Mouse (Mus musculus) kidney, postnatal 0 days (tissue): ENCODE data around the gene Krcc1. TPM values are rescaled to one million over a fixed set of nuclear protein-coding genes. Genes with fewer than 3 reads are reported as not detected.

Experiments used
- ATAC-seq: fragments of 200-750 bp; cut with Nextera tagmentation; replicated peaks from 2 replicates; pipeline ENCODE4 v1.8.0; 2017; ENCODE audit warnings: low read depth, moderate number of reproducible peaks, moderate TSS enrichment, moderate library complexity; ENCODE audit not compliant: low FRiP score
- DNase-seq: peaks from one replicate; pipeline ENCODE4 v3.0.0-alpha.2; 2016; ENCODE audit warnings: low spot score
- H3K27ac ChIP-seq: fragments of 300-500 bp; sonication (generic); 2 replicates; pipeline ENCODE4 v1.5.1; 2014; ENCODE audit warnings: mild to moderate bottlenecking
- H3K27me3 ChIP-seq: fragments of 300-500 bp; sonication (generic); 2 replicates; pipeline ENCODE4 v1.6.1; 2014; ENCODE audit warnings: low read length, mixed read lengths; ENCODE audit not compliant: insufficient read depth
- H3K36me3 ChIP-seq: fragments of 300-500 bp; sonication (generic); 2 replicates; pipeline ENCODE4 v1.6.1; 2014; ENCODE audit warnings: low read length, mixed read lengths; ENCODE audit not compliant: insufficient read depth
- H3K4me1 ChIP-seq: fragments of 300-500 bp; sonication (generic); replicated peaks from 2 replicates; pipeline ENCODE4 v1.6.1; 2014; ENCODE audit warnings: antibody characterized with exemption, low read length, mixed read lengths; ENCODE audit not compliant: insufficient read depth
- H3K4me2 ChIP-seq: fragments of 300-500 bp; sonication (generic); 2 replicates; pipeline ENCODE4 v1.6.1; 2014; ENCODE audit warnings: mild to moderate bottlenecking, low read length, moderate library complexity, mixed read lengths
- H3K4me3 ChIP-seq: fragments of 300-500 bp; sonication (generic); replicated peaks from 2 replicates; pipeline ENCODE4 v1.5.1; 2014; ENCODE audit warnings: low read depth, low read length
- H3K9ac ChIP-seq: fragments of 300-500 bp; sonication (generic); 2 replicates; pipeline ENCODE4 v1.6.1; 2014; ENCODE audit warnings: low read depth, low read length
- H3K9me3 ChIP-seq: fragments of 300-500 bp; sonication (generic); replicated peaks from 2 replicates; pipeline ENCODE4 v1.6.1; 2016; ENCODE audit warnings: low read length, inconsistent platforms, mixed read lengths
- CTCF ChIP-seq: IDR thresholded peaks from 2 replicates; pipeline ENCODE4 v1.5.1; 2016; ENCODE audit warnings: antibody characterized with exemption, low read depth, mild to moderate bottlenecking, moderate library complexity
- WGBS: fragments of 180-500 bp; shearing (Covaris S2); extraction: QIAGEN DNeasy Blood & Tissue Kit; methylation state at CpG from one replicate; pipeline ENCODE4 v1.1.7; 2014; 5-methylcytosine and 5-hydroxymethylcytosine counted together
- polyA plus RNA-seq: library from polyadenylated mRNA; unstranded; fragments of >200 nt; fragmentation: Nextera tagmentation; extraction: Ambion mirVana; gene quantifications from 2 replicates; pipeline ENCODE4 v1.2.1, GENCODE M21; 2015

Gene Krcc1
- polyA plus RNA-seq, 1 experiment from 2014 or later, result 93.1 TPM

DNA sequence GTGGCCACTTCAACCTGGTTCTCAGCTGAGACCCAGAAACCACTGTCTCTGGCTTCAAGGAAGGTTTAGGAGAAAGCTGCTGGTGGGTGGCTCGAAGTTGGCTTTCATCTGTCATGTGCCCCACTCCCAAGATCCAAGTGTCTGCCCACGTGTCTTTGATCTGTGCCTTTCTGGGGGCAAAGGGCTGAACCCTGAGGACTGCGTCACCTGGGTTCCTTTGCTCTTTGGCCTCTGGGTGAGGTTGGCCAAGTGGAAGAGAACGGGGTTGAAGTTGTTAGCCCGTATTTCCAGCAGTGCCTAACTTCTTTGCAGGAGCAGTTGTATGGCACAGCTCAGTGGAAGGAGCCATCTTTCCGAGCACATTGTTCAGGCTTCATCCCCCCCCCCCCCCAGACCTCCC lies 35.0 kb upstream of the Krcc1 start:
- H3K4me1 ChIP-seq, result no peaks in the 10 kb centered on the region
- no peak overlapping the region for H3K27ac ChIP-seq

DNA sequence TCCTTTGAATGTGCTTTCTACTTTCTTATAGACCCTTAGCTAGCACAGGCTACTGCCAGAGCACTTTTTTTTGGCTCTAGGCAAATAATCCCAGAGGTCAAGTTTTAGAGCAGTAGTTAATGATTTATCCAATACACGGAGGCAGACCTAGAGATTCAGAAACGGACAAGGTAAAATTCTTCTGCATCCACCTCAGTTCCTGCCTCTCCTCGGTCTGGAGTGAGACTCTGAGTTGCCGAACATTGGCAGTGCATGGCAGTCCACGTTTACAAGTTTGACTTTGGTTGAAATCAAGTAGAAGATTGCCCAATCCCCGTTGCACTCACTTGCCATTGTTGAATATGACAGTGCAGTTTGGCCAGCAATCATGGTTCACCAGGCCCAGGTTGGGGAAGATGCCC lies 34.4 kb upstream of the Krcc1 start:
- Histone ChIP-seq H3K36me3 (no peaks in the 10 kb centered on the region), H3K4me3 (no peak overlapping the region), H3K4me1 (no peaks in the 10 kb centered on the region), H3K4me2 (no peak overlapping the region), H3K9ac (no peak overlapping the region), H3K9me3 (no peaks in the 10 kb centered on the region), H3K27ac (no peak overlapping the region), H3K27me3 (no peaks in the 10 kb centered on the region)
- WGBS, result 57% methylated on average over 6 of the region's 6 CpGs
- DNase-seq (no peak), ATAC-seq (no peak)
- TF ChIP-seq CTCF, result no peak

More for the DNA sequence above, 35.0 kb upstream of the Krcc1 start:
- TF ChIP-seq CTCF, result no peak
- no peak for DNase-seq
- H3K9ac ChIP-seq, result no peak overlapping the region
- no peak overlapping the region for H3K4me3 ChIP-seq
- no peak; the same call in 1 of the 2 replicates for ATAC-seq
- H3K27me3 ChIP-seq, result no peaks in the 10 kb centered on the region
- 73% methylated on average over 6 of the region's 6 CpGs for WGBS
- no peak overlapping the region for H3K4me2 ChIP-seq
- H3K9me3 ChIP-seq, result no peaks in the 10 kb centered on the region
- no peaks in the 10 kb centered on the region for H3K36me3 ChIP-seq

DNA sequence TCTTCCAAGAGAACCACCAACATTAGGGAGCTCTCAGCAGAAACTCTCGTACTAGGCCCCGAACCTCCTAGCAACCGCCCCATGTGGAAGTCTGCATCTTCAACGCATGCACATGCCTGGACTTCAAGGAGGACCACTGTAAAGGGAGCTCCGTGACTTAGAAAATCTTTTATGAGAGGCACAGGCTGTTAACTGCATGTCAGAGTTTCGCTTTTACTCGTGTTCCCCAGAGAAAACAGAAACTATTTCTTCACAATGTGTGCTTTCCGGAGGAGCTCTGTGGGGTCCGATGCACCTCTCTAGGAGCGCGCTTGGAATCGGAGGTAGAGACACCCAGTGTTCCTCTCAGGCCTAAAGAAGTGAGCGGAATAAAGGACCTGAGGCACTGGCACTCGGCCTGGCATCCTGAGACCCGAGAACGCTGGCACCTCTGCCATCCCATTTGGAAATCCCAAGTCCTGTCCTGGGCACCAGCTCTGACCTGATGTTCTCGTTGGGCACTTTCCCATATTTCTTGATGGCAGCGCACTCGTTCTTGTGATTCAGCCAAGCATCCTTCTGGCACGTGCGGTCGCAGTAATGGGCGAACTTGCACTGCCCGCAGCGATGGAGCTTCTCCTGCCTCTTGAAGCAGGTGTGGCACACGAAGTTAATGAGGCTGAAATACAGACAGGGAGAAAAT lies 32.3 kb upstream of the Krcc1 start:
- H3K27me3 ChIP-seq, result no peaks in the 10 kb centered on the region
- TF ChIP-seq CTCF, result no peak
- H3K4me2 ChIP-seq, result no peak overlapping the region
- no peak overlapping the region for H3K9ac ChIP-seq
- WGBS, result 74% methylated on average over 26 of the region's 26 CpGs
- H3K4me1 ChIP-seq, result no peaks in the 10 kb centered on the region
- DNase-seq (no peak), ATAC-seq (no peak)
- H3K4me3 ChIP-seq, result no peak overlapping the region
- H3K27ac ChIP-seq, result no peak overlapping the region
- H3K9me3 ChIP-seq, result no peaks in the 10 kb centered on the region
- no peaks in the 10 kb centered on the region for H3K36me3 ChIP-seq

DNA sequence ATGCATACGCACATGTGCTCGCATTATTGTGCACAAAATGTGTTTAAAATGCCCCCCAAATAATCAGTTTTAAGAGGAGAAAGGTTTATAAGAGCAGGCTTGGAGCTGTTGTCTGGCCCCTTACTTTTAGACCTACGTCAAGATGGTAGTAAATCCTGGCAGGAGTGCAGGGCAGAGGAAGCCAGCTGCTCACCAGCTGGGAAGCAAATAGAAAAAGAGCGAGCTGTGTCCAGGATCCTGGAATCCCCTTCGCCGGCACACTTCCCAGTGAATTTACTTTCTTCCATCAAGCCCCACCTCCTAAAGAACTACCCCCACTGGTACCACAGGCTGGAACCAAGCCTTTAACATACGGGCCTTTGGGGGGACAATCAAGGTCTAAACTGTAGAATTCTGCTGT lies 30.6 kb upstream of the Krcc1 start:
- DNase-seq (peak; percentile 4), ATAC-seq (no peak)
- H3K27me3 ChIP-seq, result no peaks in the 10 kb centered on the region
- no peaks in the 10 kb centered on the region for H3K36me3 ChIP-seq
- H3K4me1 ChIP-seq, result no peaks in the 10 kb centered on the region
- WGBS, result 70% methylated on average over 7 of the region's 7 CpGs
- no peak overlapping the region for H3K4me2 ChIP-seq
- TF ChIP-seq CTCF, result no peak
- no peak overlapping the region for H3K4me3 ChIP-seq
- H3K9me3 ChIP-seq, result no peaks in the 10 kb centered on the region
- H3K9ac ChIP-seq, result no peak overlapping the region
- H3K27ac ChIP-seq, result no peak overlapping the region

DNA sequence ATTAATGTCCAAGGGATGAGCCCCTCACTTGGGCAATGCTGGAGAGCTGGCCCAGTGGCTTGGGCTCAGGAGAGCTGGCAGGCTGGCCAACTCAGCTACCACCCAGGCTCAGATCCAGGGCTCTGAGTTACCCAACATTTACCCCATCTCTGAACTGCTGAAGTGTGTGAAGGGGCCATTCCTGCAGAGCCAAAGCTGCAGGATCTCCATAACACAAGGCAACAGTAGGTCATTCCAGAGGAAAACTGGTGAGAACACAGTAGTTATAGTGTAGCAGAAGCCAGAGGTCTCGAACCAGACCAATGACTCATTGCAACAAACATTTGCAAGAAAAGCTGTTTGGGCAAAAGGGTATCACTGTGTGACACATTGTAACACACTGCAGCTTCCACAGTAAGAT lies 28.7 kb upstream of the Krcc1 start:
- 71% methylated on average over 1 of the region's 1 CpGs for WGBS
- H3K4me3 ChIP-seq, result no peak overlapping the region
- H3K27me3 ChIP-seq, result no peaks in the 10 kb centered on the region
- no peaks in the 10 kb centered on the region for H3K36me3 ChIP-seq
- ATAC-seq (no peak), DNase-seq (no peak)
- no peak overlapping the region for H3K9ac ChIP-seq
- H3K4me1 ChIP-seq, result no peaks in the 10 kb centered on the region
- H3K9me3 ChIP-seq, result no peaks in the 10 kb centered on the region
- no peak overlapping the region for H3K4me2 ChIP-seq
- TF ChIP-seq CTCF, result no peak
- H3K27ac ChIP-seq, result no peak overlapping the region

DNA sequence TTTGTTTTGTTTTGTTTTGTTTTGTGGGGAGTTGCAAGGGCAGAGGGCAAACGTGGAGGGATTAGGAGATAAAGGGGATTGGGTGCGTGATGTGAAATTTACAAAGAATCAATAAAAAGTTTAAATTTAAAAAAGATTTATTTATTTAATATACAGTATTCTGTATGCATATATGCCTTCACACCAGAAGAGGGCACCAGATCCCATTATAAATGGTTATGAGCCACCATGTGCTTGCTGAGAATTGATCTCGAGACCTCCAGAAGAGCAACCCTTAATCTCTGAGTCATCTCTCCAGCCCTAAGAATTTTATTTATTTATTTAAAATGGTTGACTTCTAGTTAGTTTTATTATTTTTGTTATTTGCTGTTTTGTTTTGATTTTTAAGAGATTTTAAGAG lies 28.2 kb upstream of the Krcc1 start:
- H3K4me3 ChIP-seq, result no peak overlapping the region
- no peak overlapping the region for H3K9ac ChIP-seq
- TF ChIP-seq CTCF, result 0 out of 2 replicates have a peak, but pooled peaks have one; percentile 16
- no peak overlapping the region for H3K27ac ChIP-seq
- H3K36me3 ChIP-seq, result no peaks in the 10 kb centered on the region
- no peaks in the 10 kb centered on the region for H3K27me3 ChIP-seq
- DNase-seq (no peak), ATAC-seq (no peak)
- 87% methylated on average over 3 of the region's 3 CpGs for WGBS
- H3K4me2 ChIP-seq, result no peak overlapping the region
- H3K4me1 ChIP-seq, result no peaks in the 10 kb centered on the region
- H3K9me3 ChIP-seq, result no peaks in the 10 kb centered on the region

DNA sequence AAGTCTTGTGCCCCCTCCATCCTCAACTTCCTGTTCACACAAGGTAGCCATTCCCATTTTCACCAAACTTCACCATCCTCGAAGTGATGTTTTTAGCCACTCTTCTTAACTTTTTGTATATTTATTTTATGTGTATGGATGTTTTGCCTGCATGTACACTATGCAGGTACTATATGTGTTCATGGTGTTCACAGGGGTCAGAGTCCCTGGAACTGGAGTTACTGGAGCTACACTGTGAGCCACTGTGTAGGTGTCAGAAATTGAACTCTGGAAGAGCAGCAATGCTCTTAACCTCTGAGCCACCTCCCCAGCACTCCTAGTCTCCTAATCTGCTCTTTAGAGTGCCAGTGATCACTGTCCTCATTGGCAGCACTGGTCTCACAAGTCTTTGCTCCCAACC lies 23.1 kb upstream of the Krcc1 start:
- Histone ChIP-seq H3K4me1 (no peaks in the 10 kb centered on the region), H3K36me3 (no peaks in the 10 kb centered on the region), H3K9ac (no peak overlapping the region), H3K27ac (no peak overlapping the region), H3K9me3 (no peaks in the 10 kb centered on the region), H3K27me3 (no peaks in the 10 kb centered on the region), H3K4me3 (no peak overlapping the region), H3K4me2 (no peak overlapping the region)
- no peak for DNase-seq
- WGBS, result 92% methylated on average over 1 of the region's 1 CpGs
- no peak for ATAC-seq
- no peak for TF ChIP-seq CTCF
